Mouse (Mus musculus) cortical plate, adult 2 months (tissue): Measurements from ENCODE around the gene Sf1. TPM values are rescaled to one million over a fixed set of nuclear protein-coding genes. Genes with fewer than 3 reads are reported as not detected.

Experiments used
- H3K27ac ChIP-seq: fragments of 200-500 bp; 2 replicates; pipeline ENCODE4 v1.5.1; 2012; ENCODE audit warnings: low read length, control low read depth, inconsistent platforms; ENCODE audit not compliant: insufficient read depth
- H3K4me1 ChIP-seq: fragments of 200-500 bp; 2 replicates; pipeline ENCODE4 v1.6.1; 2011; ENCODE audit warnings: low read length; ENCODE audit not compliant: control insufficient read depth, insufficient read depth
- H3K4me3 ChIP-seq: fragments of 200-500 bp; 2 replicates; pipeline ENCODE4 v1.5.1; 2011; ENCODE audit warnings: mild to moderate bottlenecking, low read length, control low read depth; ENCODE audit not compliant: insufficient read depth
- CTCF ChIP-seq: fragments of 200-500 bp; IDR thresholded peaks from 2 replicates; pipeline ENCODE4 v1.5.1; 2011; ENCODE audit warnings: mild to moderate bottlenecking, control low read depth, low read length; ENCODE audit not compliant: insufficient read depth; ENCODE audit errors: extremely low read depth
- POLR2A ChIP-seq: fragments of 200-500 bp; IDR thresholded peaks from 2 replicates; pipeline ENCODE4 v1.6.1; 2011; ENCODE audit warnings: mild to moderate bottlenecking, low read length, control low read depth; ENCODE audit not compliant: insufficient read depth; ENCODE audit errors: extremely low read depth
- polyA plus RNA-seq: library from polyadenylated mRNA; depleted of rRNA; stranded (reverse); fragments of >200 nt; gene quantifications from 2 replicates; pipeline ENCODE4 v1.2.3, GENCODE M21; 2012

Sf1 gene
- polyA plus RNA-seq, 1 experiment = 145 TPM

DNA sequence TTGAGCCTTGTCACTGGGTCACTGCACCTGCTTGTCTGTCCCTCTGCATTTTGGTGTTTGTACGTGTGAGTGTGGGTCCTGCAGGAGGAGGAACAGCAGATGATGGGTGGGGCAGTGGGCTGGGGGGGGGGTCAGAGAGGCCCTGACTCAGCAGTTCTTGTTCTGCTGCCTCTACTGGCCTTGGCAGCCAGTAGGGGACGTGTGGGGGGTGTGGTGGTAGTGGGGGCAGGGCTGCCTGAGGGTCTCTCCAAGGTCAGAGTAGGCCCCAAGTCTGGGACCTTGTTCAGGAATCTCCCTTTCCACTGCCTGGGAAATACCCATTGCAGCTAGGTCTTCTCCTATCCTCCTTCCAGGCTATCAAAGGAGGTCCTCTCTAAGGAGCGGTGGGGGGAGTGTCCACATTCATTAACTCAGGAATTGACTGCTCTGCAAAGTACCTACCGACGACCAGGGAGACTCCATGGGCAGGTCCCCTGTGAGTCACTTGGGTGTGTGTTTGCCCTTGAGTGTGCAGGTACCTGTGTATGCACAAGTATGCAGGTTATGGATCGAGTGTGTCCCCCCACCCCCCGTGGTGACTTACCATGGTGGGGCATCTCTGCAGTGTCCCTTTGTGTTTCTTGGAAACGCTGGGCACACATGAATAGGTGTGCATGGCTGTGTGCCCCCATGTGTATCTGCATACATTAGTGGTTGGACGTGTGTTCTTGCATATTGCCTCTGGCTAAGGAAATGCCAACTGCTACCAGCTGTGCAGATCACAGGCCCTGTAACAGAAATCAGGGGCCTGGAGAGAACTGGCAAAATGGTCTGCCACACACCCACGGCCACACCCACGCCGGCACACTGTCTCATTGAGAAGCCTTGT, 53.6 kb downstream of the Sf1 start:
- no peak overlapping the region for H3K4me3 ChIP-seq
- TF ChIP-seq CTCF (no peak), POLR2A (no peak)
- H3K4me1 ChIP-seq = peaks cover 13% of the 10 kb centered on the region
- no peak overlapping the region for H3K27ac ChIP-seq

DNA sequence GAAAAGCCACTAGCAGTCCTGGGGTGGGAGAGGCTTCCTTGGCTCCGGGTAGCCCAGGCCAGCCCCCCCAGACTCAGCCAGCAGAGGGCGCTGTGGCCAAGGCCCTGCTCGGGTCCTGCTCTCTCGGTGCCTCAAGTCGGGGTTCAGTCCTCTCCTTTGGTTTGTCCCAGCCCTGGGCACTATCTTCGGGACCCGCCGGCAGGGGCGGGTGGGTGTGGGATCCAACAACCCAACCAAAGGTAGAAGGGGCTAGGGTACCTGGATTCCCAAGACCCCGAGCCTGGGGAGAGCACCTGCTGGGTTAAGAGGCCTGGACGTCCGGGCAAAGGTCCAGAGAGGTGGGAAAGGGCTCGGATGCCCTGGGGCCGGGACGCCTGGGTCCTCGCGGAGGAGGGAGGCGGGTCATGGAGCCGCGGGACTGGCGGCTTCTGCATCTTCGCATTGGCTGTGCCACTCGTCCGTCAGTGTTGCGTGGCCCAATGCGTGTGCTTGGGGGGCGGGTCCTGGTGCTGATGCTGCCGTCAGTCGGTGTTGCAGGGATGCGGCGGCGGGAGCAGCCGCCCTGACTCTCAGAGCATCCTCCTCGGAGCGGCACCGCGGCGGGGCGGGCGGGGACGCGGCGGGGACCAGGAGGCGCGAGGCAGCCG, 54.9 kb downstream of the Sf1 start, which contains the start of gene Nrxn2:
Gene Nrxn2, plus strand, starts transcription at position 499 of the 647 bp plus-strand sequence.
- peak within 1 kb of the TSS; percentile 87 for H3K4me3 ChIP-seq
- peak within 1 kb of the TSS; percentile 49; the same call in 1 of the 2 replicates for H3K27ac ChIP-seq
- peaks cover 19% of the 10 kb centered on the region for H3K4me1 ChIP-seq
- TF ChIP-seq POLR2A (peak; percentile 93), CTCF (peak; percentile 55)

DNA sequence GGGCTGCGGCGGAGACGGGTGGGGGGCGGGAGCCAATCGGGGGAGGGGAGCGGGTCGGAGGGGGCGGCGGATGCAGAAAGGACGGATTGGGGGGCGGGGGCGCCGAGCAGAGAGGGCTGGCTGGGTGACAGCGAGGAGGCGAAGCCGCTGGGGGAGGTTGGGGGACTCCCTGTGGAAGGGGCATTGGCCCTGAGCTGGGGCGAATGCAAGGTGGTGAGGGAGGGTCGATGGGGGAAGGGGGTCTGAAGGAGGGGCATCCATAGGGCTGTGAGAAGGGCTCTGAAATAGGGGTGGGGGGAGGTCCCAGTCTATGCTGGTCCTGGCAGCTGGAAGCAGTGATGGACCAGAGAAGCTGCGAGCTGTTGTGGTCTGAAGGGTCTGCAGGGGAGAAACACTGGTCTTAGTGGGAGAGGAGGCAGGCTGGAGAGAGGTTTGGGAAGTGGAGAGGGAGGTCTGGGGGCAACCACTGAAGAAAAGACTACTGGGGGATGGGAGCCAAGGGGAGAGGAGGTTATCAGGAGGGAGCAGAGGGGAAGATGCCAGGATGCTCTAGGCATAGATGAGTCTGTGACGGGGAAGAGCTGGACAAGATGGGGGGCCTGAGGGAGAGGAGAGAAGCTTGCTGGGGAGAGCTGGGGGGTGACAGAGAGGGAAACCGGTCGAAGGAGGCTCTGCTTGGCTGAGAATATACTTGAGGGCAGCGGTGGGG, 55.6 kb downstream of the Sf1 start:
- Histone ChIP-seq H3K27ac (no peak overlapping the region), H3K4me3 (peak overlapping the region; percentile 87), H3K4me1 (peaks cover 23% of the 10 kb centered on the region)
- no peak for TF ChIP-seq POLR2A
- no peak for TF ChIP-seq CTCF

DNA sequence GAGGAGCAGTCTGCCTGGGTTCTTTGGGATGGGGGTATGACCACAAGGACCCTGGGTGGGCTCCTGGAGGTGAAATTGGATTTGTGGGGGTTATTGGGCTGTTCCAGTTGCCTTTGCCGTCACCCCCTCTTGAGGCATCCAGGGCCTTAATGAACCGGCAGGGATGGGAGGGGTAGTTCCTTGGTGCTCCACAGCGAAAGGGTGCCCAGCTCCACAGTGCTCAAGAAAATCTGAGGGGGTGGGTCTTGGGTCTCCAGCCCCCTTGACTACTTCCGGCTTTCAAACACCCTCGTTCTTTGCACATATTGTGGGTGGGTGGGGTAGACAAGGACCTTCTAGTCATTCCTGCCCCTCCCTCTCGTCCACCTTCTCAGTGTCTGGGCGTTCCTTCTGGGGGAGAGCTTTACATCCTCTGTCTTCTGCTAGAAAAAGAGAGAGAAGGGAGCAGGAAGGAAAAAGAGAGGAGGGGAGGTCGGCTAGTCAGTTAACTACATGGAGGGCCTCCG, 56.4 kb downstream of the Sf1 start:
- Histone ChIP-seq H3K27ac (no peak overlapping the region), H3K4me1 (peaks cover 26% of the 10 kb centered on the region), H3K4me3 (peak overlapping the region; percentile 87)
- no peak for TF ChIP-seq CTCF

DNA sequence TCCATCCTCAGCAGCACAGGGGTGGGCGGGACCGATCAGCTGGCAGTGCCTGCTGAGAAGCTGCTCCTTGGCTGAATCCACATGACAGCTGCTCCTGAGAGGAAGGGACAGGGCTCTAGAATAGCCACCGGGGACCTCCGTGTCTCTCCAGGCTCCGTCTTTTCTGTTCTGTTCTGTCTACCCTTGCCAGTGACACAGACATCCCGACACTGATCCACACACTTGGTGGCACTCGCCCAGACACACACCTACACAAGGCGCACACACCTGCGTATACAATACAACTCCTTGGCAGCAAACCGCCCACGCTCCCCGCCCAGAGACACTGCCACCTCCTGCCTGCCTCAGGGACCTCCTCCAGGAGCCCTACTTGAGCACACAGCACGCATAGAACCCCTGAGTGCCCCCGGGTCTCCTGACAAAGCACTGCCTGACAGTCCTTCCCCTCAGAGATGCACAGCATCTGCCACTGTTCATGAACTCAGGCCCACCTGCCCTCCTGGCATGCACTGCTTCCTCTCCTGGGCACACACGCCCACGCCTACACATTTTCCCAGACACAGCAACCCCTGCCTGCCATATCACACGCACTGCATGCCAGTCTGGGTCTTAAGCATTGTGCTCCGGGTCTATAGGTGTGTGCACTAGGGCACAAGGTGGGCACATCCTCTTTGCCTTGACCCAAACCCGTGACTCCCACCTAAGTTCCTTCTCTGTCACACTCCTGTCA, 57.2 kb downstream of the Sf1 start:
- Histone ChIP-seq H3K4me3 (peak overlapping the region; percentile 87), H3K27ac (no peak overlapping the region), H3K4me1 (peaks cover 26% of the 10 kb centered on the region)
- no peak for TF ChIP-seq CTCF
- TF ChIP-seq POLR2A = no peak

DNA sequence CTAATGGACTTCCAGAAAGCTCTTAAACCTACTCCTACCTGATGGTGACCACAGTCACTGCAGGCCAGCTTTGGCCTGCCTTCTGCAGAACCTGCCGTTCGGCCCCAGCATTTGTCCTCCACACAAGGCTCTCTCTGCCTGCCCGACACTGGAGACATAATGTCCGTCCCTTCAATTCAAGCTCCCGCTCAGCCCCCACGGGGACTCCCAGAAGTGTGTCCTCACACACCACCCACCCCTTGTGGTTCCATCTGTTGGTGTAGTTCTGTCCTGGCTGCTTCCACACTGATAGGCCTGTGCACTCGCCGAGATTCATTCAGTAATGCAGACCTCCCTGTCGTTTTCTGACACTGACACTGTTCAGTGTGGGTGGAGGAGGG, 57.7 kb downstream of the Sf1 start:
- Histone ChIP-seq H3K4me3 (peak overlapping the region; percentile 87), H3K4me1 (peaks cover 24% of the 10 kb centered on the region), H3K27ac (no peak overlapping the region)
- TF ChIP-seq POLR2A (no peak), CTCF (no peak)

DNA sequence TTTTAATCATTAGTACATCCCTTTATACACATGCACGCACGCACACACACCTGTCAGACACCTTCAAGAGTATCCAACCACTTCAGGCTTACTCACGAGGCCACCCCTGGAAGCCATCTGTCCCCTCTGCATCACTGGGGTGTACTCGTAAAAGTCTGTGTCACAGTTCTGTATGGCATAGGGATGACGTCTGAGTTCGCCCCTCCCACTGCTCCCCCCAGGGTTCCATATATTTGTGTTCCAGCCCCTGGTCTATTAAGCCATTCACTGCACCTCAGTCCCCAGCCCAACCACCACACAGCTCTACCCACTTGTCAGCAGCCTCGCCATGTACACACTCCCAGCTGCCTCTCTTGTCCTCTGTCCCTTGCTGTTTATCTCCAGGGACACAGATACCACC, 58.5 kb downstream of the Sf1 start:
- H3K27ac ChIP-seq = no peak overlapping the region
- TF ChIP-seq POLR2A (no peak), CTCF (no peak)
- H3K4me3 ChIP-seq = no peak overlapping the region
- H3K4me1 ChIP-seq = peaks cover 20% of the 10 kb centered on the region

DNA sequence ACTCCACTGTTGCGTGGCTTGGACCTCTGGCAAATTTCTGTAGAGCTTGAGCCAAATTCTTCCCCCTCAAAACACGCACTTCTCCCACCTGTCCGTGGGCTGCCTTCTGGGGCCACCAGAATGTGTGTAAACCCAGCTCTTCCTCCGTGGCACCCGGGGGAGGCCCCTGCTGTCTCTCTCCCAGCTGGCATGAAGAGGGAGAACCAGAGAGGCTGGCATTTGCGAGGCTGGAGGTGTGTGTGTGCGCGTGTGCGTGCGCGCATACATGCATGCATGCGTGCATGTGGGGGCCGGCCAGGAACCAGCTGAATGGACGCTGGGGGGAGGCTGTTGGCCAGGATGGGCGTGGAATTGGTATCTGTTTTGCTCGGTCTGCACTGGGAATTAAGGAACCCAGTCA, 59.8 kb downstream of the Sf1 start:
- TF ChIP-seq CTCF = no peak
- TF ChIP-seq POLR2A = no peak
- H3K4me1 ChIP-seq = peaks cover 22% of the 10 kb centered on the region
- H3K27ac ChIP-seq = no peak overlapping the region
- no peak overlapping the region for H3K4me3 ChIP-seq

DNA sequence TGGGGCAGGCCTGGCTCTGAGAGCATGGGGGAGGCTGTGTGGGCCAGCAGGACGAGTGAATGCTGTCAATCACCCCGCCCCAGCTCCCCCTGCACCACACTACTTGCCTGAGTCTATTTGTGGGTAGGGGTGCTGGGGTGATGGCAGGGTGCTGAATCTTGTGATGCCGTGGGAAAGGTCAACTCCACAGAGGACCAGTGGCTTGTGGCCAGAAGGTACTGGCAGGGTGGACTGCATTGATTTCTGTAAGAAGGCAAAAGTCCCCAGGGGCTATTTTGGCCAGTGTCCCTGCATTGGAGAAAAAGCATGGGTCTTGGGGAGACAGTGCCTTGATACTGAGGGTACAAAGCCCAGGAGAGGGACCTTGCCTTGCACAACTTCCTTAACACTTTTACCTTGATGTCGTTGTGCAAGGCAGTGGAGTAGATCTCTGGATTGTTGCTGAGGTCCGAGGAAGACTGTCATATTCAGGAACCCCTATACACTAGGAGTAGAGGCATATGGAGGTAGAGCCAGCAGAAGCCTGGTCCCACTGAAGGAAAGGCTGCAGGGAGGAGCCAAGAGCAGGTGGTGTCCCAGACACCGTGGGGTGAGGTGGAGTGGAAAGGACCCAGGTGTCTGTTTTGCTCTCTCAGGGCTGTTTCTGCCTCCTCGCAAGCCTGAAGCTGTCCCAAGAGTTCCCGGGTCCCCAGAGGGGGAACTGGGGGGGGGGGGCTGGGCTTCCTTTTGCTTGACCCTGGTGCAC, 60.8 kb downstream of the Sf1 start:
- Histone ChIP-seq H3K27ac (no peak overlapping the region), H3K4me1 (peaks cover 22% of the 10 kb centered on the region), H3K4me3 (no peak overlapping the region)
- TF ChIP-seq CTCF (no peak), POLR2A (no peak)
